Mouse (Mus musculus): ENCODE measurements around the gene Pygl. TPM values are rescaled to one million over a fixed set of nuclear protein-coding genes. Genes with fewer than 3 reads are reported as not detected.
A peak's percentile ranks its signal among the peaks of the same experiment; 100 is the strongest.

Gene Pygl
- total and polyA plus RNA-seq, 3 experiments: 13.9 to 26.9 TPM; not detected in 1

GRCm38 (mm10) chr12:70204433-70204832, 26.9 kb downstream of the Pygl start:
- no peaks in the 10 kb centered on the region for H3K79me2 ChIP-seq (ENCODE audit: control insufficient read depth, insufficient read depth, low read length, poor library complexity)
- peaks cover 0 to 3% of the 10 kb centered on the region in 2 experiments; a peak in 1 of 4 replicates for H3K4me1 ChIP-seq (ENCODE audit: control insufficient read depth in 1 of 2, insufficient read depth in 2 of 2, low read length in 2 of 2)
- H3K9me3 ChIP-seq (replicated peaks; ENCODE audit: insufficient read depth, low read length): no peaks in the 10 kb centered on the region
- no peaks in the 10 kb centered on the region for H3K27me3 ChIP-seq (ENCODE audit: control insufficient read depth in 1 of 2, insufficient read depth in 2 of 2, low read length in 2 of 2)
- no peak overlapping the region for H3K27ac ChIP-seq (ENCODE audit: control insufficient read depth, low read depth, low read length)
- H3K9ac ChIP-seq (ENCODE audit: control insufficient read depth, low read depth, low read length, poor library complexity, severe bottlenecking): no peak overlapping the region
- DNase-seq (ENCODE audit: low read depth, low spot score): no peak
- H3K4me3 ChIP-seq (ENCODE audit: control insufficient read depth in 1 of 2, insufficient read depth in 1 of 2, low read depth in 2 of 2, low read length in 2 of 2): no peak overlapping the region
- TF ChIP-seq SMC3 (IDR thresholded peaks at IDR 0.05; ENCODE audit: low read depth, low read length) (no peak), MYC (IDR thresholded peaks at IDR 0.05; ENCODE audit: low read depth, low read length) (no peak), MEF2A (IDR thresholded peaks at IDR 0.05; ENCODE audit: extremely low read depth, insufficient replicate concordance, low read depth, low read length, poor library complexity, severe bottlenecking) (no peak), POLR2AphosphoS5 (IDR thresholded peaks at IDR 0.05; ENCODE audit: borderline replicate concordance, low read depth, low read length) (no peak), NELFE (IDR thresholded peaks at IDR 0.05; ENCODE audit: low read depth, low read length) (no peak), USF1 (IDR thresholded peaks at IDR 0.05; ENCODE audit: low read depth, low read length) (no peak), UBTF (IDR thresholded peaks at IDR 0.05; ENCODE audit: borderline replicate concordance, insufficient read depth, low read depth, low read length) (no peak), SIN3A (IDR thresholded peaks at IDR 0.05; ENCODE audit: low read length) (no peak), POLR2AphosphoS2 (IDR thresholded peaks at IDR 0.05; ENCODE audit: low read length) (no peak), E2F4 (IDR thresholded peaks at IDR 0.05; ENCODE audit: borderline replicate concordance, low read depth, low read length) (no peak), EP300 (IDR thresholded peaks at IDR 0.05; ENCODE audit: low read depth in 1 of 2, low read length in 2 of 2) (no peak), CHD1 (IDR thresholded peaks at IDR 0.05; ENCODE audit: low read depth, low read length) (no peak), KAT2A (conservative IDR thresholded peaks at IDR 0.05; ENCODE audit: low read depth, low read length) (no peak), GATA1 (IDR thresholded peaks at IDR 0.05; ENCODE audit: low read depth, low read length) (no peak), RCOR1 (IDR thresholded peaks at IDR 0.05; ENCODE audit: low read depth, low read length) (no peak), TBP (IDR thresholded peaks at IDR 0.05; ENCODE audit: low read depth, low read length) (no peak), TAL1 (IDR thresholded peaks at IDR 0.05; ENCODE audit: low read length) (no peak)
- H3K36me3 ChIP-seq (ENCODE audit: control insufficient read depth in 1 of 2, insufficient read depth in 2 of 2, low read length in 2 of 2): no peaks in the 10 kb centered on the region

GRCm38 (mm10) chr12:70201926-70202529, 29.3 kb downstream of the Pygl start:
- Histone ChIP-seq H3K4me3 (ENCODE audit: control insufficient read depth in 1 of 2, insufficient read depth in 1 of 2, low read depth in 2 of 2, low read length in 2 of 2) (no peak overlapping the region), H3K9me3 (replicated peaks; ENCODE audit: insufficient read depth, low read length) (no peaks in the 10 kb centered on the region), H3K9ac (ENCODE audit: control insufficient read depth, low read depth, low read length, poor library complexity, severe bottlenecking) (no peak overlapping the region), H3K4me1 (ENCODE audit: control insufficient read depth in 1 of 2, insufficient read depth in 2 of 2, low read length in 2 of 2) (peaks cover 0 to 3% of the 10 kb centered on the region in 2 experiments; a peak in 1 of 4 replicates), H3K36me3 (ENCODE audit: control insufficient read depth in 1 of 2, insufficient read depth in 2 of 2, low read length in 2 of 2) (no peaks in the 10 kb centered on the region), H3K27ac (ENCODE audit: control insufficient read depth, low read depth, low read length) (no peak overlapping the region), H3K27me3 (ENCODE audit: control insufficient read depth in 1 of 2, insufficient read depth in 2 of 2, low read length in 2 of 2) (no peaks in the 10 kb centered on the region), H3K79me2 (ENCODE audit: control insufficient read depth, insufficient read depth, low read length, poor library complexity) (no peaks in the 10 kb centered on the region)
- TF ChIP-seq E2F4 (IDR thresholded peaks at IDR 0.05; ENCODE audit: borderline replicate concordance, low read depth, low read length): no peak
- TF ChIP-seq KAT2A (conservative IDR thresholded peaks at IDR 0.05; ENCODE audit: low read depth, low read length): no peak
- no peak for TF ChIP-seq ETS1 (IDR thresholded peaks at IDR 0.05; ENCODE audit: low read depth, low read length)
- TF ChIP-seq CTCF (IDR thresholded peaks at IDR 0.05 in 2 of 3, conservative IDR thresholded peaks at IDR 0.05 in 1 of 3; ENCODE audit: control insufficient read depth in 1 of 3, insufficient read depth in 1 of 3, low read depth in 2 of 3, low read length in 3 of 3, poor library complexity in 1 of 3, severe bottlenecking in 1 of 3): peak in 1 of 3 experiments; percentile 26; a peak in 3 of 6 replicates
- TF ChIP-seq ZNF384 (IDR thresholded peaks at IDR 0.05; ENCODE audit: low read depth, low read length): no peak
- TF ChIP-seq GATA1 (IDR thresholded peaks at IDR 0.05; ENCODE audit: low read depth, low read length): no peak; the same call in 1 of the 2 replicates
- no peak for TF ChIP-seq ELF1 (IDR thresholded peaks at IDR 0.05; ENCODE audit: low read depth, low read length)
- no peak for TF ChIP-seq TAL1 (IDR thresholded peaks at IDR 0.05; ENCODE audit: low read length)
- no peak for TF ChIP-seq MAX (IDR thresholded peaks at IDR 0.05; ENCODE audit: low read length)
- TF ChIP-seq TBP (IDR thresholded peaks at IDR 0.05; ENCODE audit: low read depth, low read length): 0 out of 2 replicates have a peak, but pooled peaks have one; percentile 18
- TF ChIP-seq NRF1 (IDR thresholded peaks at IDR 0.05; ENCODE audit: insufficient read depth, low read depth, low read length, poor library complexity, severe bottlenecking): no peak
- no peak for TF ChIP-seq ZC3H11A (IDR thresholded peaks at IDR 0.05; ENCODE audit: low read depth, low read length)
- 0 out of 4 replicates have a peak, but pooled peaks have one; percentile 15 to 26 for TF ChIP-seq EP300 (IDR thresholded peaks at IDR 0.05; ENCODE audit: low read depth in 1 of 2, low read length in 2 of 2)
- TF ChIP-seq POLR2AphosphoS2 (IDR thresholded peaks at IDR 0.05; ENCODE audit: low read length): no peak
- TF ChIP-seq SMC3 (IDR thresholded peaks at IDR 0.05; ENCODE audit: low read depth, low read length): peak; percentile 6; the same call in 1 of the 2 replicates
- TF ChIP-seq ZMIZ1 (IDR thresholded peaks at IDR 0.05; ENCODE audit: low read depth, low read length): no peak
- TF ChIP-seq RCOR1 (IDR thresholded peaks at IDR 0.05; ENCODE audit: low read depth, low read length): no peak
- peak; percentile 77 for DNase-seq (ENCODE audit: low read depth, low spot score)

Measured in MEL (cell line).